Mouse (Mus musculus) liver, embryonic 14.5 days (tissue): ENCODE results near the gene Nrp1.

ENCODE experiments used
- CTCF ChIP-seq: IDR thresholded peaks from 2 replicates; pipeline ENCODE4 v1.5.1; 2016; ENCODE audit warnings: antibody characterized with exemption, low read depth, control low read depth
- EP300 ChIP-seq: IDR thresholded peaks from 2 replicates; pipeline ENCODE4 v1.6.1; 2016; ENCODE audit warnings: antibody characterized with exemption, low read depth

- TF ChIP-seq EP300, result no peak
- TF ChIP-seq CTCF, result no peak
Observed at GRCm38 (mm10) chr8:128484720-128485124, 126.3 kb downstream of the Nrp1 start.
